Mouse (Mus musculus): ENCODE results near the gene Canx. TPM values are rescaled to one million over a fixed set of nuclear protein-coding genes. Genes with fewer than 3 reads are reported as not detected.

Canx gene
- polyA plus RNA-seq, 1 experiment: 264 TPM

- no peak for DNase-seq
- H3K4me3 ChIP-seq (replicated peaks; ENCODE audit: insufficient read depth, low read depth, low read length): no peak overlapping the region
- TF ChIP-seq CTCF (IDR thresholded peaks at IDR 0.05; ENCODE audit: borderline replicate concordance, insufficient read depth, low read depth, low read length) (no peak), POLR2A (IDR thresholded peaks at IDR 0.05; ENCODE audit: borderline replicate concordance, insufficient read depth, low read length) (no peak)
- 53% methylated on average over 1 of the region's 1 CpGs for WGBS
- H3K4me1 ChIP-seq (ENCODE audit: control insufficient read depth, insufficient read depth, low read length): 0 out of 2 replicates have a peak, but pooled peaks cover 3% of the 10 kb centered on the region
- no peak overlapping the region for H3K27ac ChIP-seq (ENCODE audit: insufficient read depth, low read length)
- no peaks in the 10 kb centered on the region for H3K27me3 ChIP-seq (ENCODE audit: control insufficient read depth, insufficient read depth, low read length)
These were observed 45.4 kb downstream of the Canx start for GRCm38 (mm10) chr11:50280053-50280452.

GRCm38 (mm10) chr11:50279005-50279404, 46.5 kb downstream of the Canx start:
- 86% methylated on average over 4 of the region's 4 CpGs for WGBS
- H3K27me3 ChIP-seq (ENCODE audit: control insufficient read depth, insufficient read depth, low read length): no peaks in the 10 kb centered on the region
- DNase-seq: no peak
- H3K27ac ChIP-seq (ENCODE audit: insufficient read depth, low read length): no peak overlapping the region
- no peak for TF ChIP-seq CTCF (IDR thresholded peaks at IDR 0.05; ENCODE audit: borderline replicate concordance, insufficient read depth, low read depth, low read length)
- TF ChIP-seq POLR2A (IDR thresholded peaks at IDR 0.05; ENCODE audit: borderline replicate concordance, insufficient read depth, low read length): no peak
- 0 out of 2 replicates have a peak, but pooled peaks cover 3% of the 10 kb centered on the region for H3K4me1 ChIP-seq (ENCODE audit: control insufficient read depth, insufficient read depth, low read length)
- no peak overlapping the region for H3K4me3 ChIP-seq (replicated peaks; ENCODE audit: insufficient read depth, low read depth, low read length)

DNA sequence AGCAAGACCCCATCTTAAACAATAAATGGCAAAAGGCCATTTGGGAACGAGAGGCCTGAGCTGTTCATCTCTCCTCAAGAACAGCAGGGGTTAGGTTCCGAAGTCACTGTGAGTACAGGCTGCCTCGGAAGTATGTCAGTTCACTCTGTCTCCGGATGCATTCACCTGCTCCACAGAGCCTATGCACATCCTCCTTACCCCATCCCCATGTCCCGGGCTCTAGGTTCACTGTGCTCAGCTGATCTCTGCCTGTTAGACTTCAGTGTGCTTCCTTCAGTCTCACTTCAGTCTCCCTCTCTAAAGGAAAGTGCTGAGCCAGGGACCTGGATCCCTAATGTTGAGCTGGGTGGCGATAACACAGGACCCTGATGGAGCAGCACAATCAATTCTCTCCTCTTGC, 47.8 kb downstream of the Canx start:
- H3K27ac ChIP-seq (ENCODE audit: insufficient read depth, low read length): no peak overlapping the region
- H3K4me1 ChIP-seq (ENCODE audit: control insufficient read depth, insufficient read depth, low read length): 0 out of 2 replicates have a peak, but pooled peaks cover 3% of the 10 kb centered on the region
- no peak for DNase-seq
- TF ChIP-seq CTCF (IDR thresholded peaks at IDR 0.05; ENCODE audit: borderline replicate concordance, insufficient read depth, low read depth, low read length): no peak
- TF ChIP-seq POLR2A (IDR thresholded peaks at IDR 0.05; ENCODE audit: borderline replicate concordance, insufficient read depth, low read length): no peak
- H3K27me3 ChIP-seq (ENCODE audit: control insufficient read depth, insufficient read depth, low read length): no peaks in the 10 kb centered on the region
- H3K4me3 ChIP-seq (replicated peaks; ENCODE audit: insufficient read depth, low read depth, low read length): no peak overlapping the region
- 49% methylated on average over 6 of the region's 6 CpGs for WGBS

GRCm38 (mm10) chr11:50277025-50277424, 48.4 kb downstream of the Canx start:
- H3K27ac ChIP-seq (ENCODE audit: insufficient read depth, low read length): no peak overlapping the region
- H3K27me3 ChIP-seq (ENCODE audit: control insufficient read depth, insufficient read depth, low read length): no peaks in the 10 kb centered on the region
- DNase-seq: no peak
- no peak overlapping the region for H3K4me3 ChIP-seq (replicated peaks; ENCODE audit: insufficient read depth, low read depth, low read length)
- no peak for TF ChIP-seq POLR2A (IDR thresholded peaks at IDR 0.05; ENCODE audit: borderline replicate concordance, insufficient read depth, low read length)
- TF ChIP-seq CTCF (IDR thresholded peaks at IDR 0.05; ENCODE audit: borderline replicate concordance, insufficient read depth, low read depth, low read length): no peak
- H3K4me1 ChIP-seq (ENCODE audit: control insufficient read depth, insufficient read depth, low read length): 0 out of 2 replicates have a peak, but pooled peaks cover 3% of the 10 kb centered on the region

GRCm38 (mm10) chr11:50275568-50276151, 49.8 kb downstream of the Canx start:
- WGBS: 72% methylated on average over 5 of the region's 5 CpGs
- no peak for TF ChIP-seq POLR2A (IDR thresholded peaks at IDR 0.05; ENCODE audit: borderline replicate concordance, insufficient read depth, low read length)
- TF ChIP-seq CTCF (IDR thresholded peaks at IDR 0.05; ENCODE audit: borderline replicate concordance, insufficient read depth, low read depth, low read length): no peak
- Histone ChIP-seq H3K27ac (ENCODE audit: insufficient read depth, low read length) (no peak overlapping the region), H3K27me3 (ENCODE audit: control insufficient read depth, insufficient read depth, low read length) (no peaks in the 10 kb centered on the region), H3K4me3 (replicated peaks; ENCODE audit: insufficient read depth, low read depth, low read length) (no peak overlapping the region), H3K4me1 (ENCODE audit: control insufficient read depth, insufficient read depth, low read length) (peaks cover 6% of the 10 kb centered on the region; the same call in 1 of the 2 replicates)
- no peak for DNase-seq

DNA sequence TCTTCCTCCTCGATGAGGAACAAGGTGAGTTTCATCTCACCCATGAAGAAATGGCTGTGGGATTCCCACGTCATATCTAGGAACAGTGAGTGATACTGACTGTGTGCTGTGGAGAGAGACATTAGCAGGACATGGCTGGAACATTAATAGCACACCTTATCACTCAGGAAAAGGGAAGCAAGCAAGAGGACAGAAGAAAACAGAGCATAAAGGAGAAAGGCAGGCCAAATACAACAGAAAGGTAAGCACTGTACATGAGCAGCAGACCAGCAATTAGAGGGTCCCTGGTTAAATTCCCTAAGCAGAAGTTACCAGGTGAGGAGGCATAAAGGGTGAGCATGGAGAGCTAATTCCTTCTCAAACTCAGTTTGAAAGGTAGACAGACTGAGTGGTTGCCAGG, 50.4 kb downstream of the Canx start:
- no peaks in the 10 kb centered on the region for H3K27me3 ChIP-seq (ENCODE audit: control insufficient read depth, insufficient read depth, low read length)
- H3K4me1 ChIP-seq (ENCODE audit: control insufficient read depth, insufficient read depth, low read length): peaks cover 6% of the 10 kb centered on the region; the same call in 1 of the 2 replicates
- H3K27ac ChIP-seq (ENCODE audit: insufficient read depth, low read length): no peak overlapping the region
- TF ChIP-seq CTCF (IDR thresholded peaks at IDR 0.05; ENCODE audit: borderline replicate concordance, insufficient read depth, low read depth, low read length): no peak
- no peak for DNase-seq
- H3K4me3 ChIP-seq (replicated peaks; ENCODE audit: insufficient read depth, low read depth, low read length): no peak overlapping the region
- 88% methylated on average over 2 of the region's 2 CpGs for WGBS

GRCm38 (mm10) chr11:50272819-50273218, 52.7 kb downstream of the Canx start:
- Histone ChIP-seq H3K4me1 (ENCODE audit: control insufficient read depth, insufficient read depth, low read length) (peaks cover 6% of the 10 kb centered on the region; the same call in 1 of the 2 replicates), H3K27ac (ENCODE audit: insufficient read depth, low read length) (no peak overlapping the region), H3K27me3 (ENCODE audit: control insufficient read depth, insufficient read depth, low read length) (no peaks in the 10 kb centered on the region), H3K4me3 (replicated peaks; ENCODE audit: insufficient read depth, low read depth, low read length) (no peak overlapping the region)
- TF ChIP-seq CTCF (IDR thresholded peaks at IDR 0.05; ENCODE audit: borderline replicate concordance, insufficient read depth, low read depth, low read length) (no peak), POLR2A (IDR thresholded peaks at IDR 0.05; ENCODE audit: borderline replicate concordance, insufficient read depth, low read length) (no peak)
- 75% methylated on average over 2 of the region's 2 CpGs for WGBS
- DNase-seq: no peak

DNA sequence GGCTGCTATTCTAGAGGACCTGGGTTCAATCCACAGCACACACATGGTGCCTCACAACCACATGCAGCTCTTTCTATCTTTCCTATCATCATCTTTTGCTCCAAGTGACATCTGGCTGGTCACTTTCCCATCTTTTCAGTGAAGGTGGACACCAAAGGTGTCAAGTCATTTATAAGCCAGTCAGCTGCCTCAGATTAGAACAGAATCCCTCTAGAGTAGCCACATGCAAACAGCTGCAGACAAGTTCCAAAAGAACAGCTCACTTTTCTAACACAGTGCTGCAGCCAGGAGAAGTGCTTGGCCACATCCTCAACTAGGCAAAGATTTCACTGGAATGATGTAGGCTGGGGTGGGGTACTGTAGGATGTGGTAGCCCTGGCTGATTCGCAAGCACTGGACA, 55.6 kb downstream of the Canx start:
- WGBS: 97% methylated on average over 1 of the region's 1 CpGs
- TF ChIP-seq POLR2A (IDR thresholded peaks at IDR 0.05; ENCODE audit: borderline replicate concordance, insufficient read depth, low read length): no peak
- no peak for TF ChIP-seq CTCF (IDR thresholded peaks at IDR 0.05; ENCODE audit: borderline replicate concordance, insufficient read depth, low read depth, low read length)
- peaks cover 6% of the 10 kb centered on the region for H3K4me1 ChIP-seq (ENCODE audit: control insufficient read depth, insufficient read depth, low read length)

More for the DNA sequence above, 55.6 kb downstream of the Canx start:
- Histone ChIP-seq H3K4me3 (replicated peaks; ENCODE audit: insufficient read depth, low read depth, low read length) (no peak overlapping the region), H3K27ac (ENCODE audit: insufficient read depth, low read length) (no peak overlapping the region), H3K27me3 (ENCODE audit: control insufficient read depth, insufficient read depth, low read length) (no peaks in the 10 kb centered on the region)
- no peak for DNase-seq
